Mouse (Mus musculus) ES-Bruce4 (cell line): ENCODE measurements around the gene Atp6v1g3. TPM values are rescaled to one million over a fixed set of nuclear protein-coding genes. Genes with fewer than 3 reads are reported as not detected.

Source experiments
- H3K27ac ChIP-seq: 2 replicates; pipeline ENCODE4 v1.5.1; 2012; ENCODE audit warnings: low read length, inconsistent platforms; ENCODE audit not compliant: insufficient read depth
- H3K27me3 ChIP-seq: 2 replicates; pipeline ENCODE4 v1.6.1; 2012; ENCODE audit warnings: mild to moderate bottlenecking, low read length, inconsistent platforms; ENCODE audit not compliant: control insufficient read depth, poor library complexity, insufficient read depth, severe bottlenecking
- H3K36me3 ChIP-seq: 2 replicates; pipeline ENCODE4 v1.6.1; 2012; ENCODE audit warnings: inconsistent platforms, mild to moderate bottlenecking, low read length, moderate library complexity; ENCODE audit not compliant: control insufficient read depth, poor library complexity, insufficient read depth, severe bottlenecking
- H3K4me1 ChIP-seq: one replicate; pipeline ENCODE4 v1.8.1; 2011; ENCODE audit warnings: low read length; ENCODE audit not compliant: control insufficient read depth, insufficient read depth
- H3K4me3 ChIP-seq: 2 replicates; pipeline ENCODE4 v1.5.1; 2011; ENCODE audit warnings: low read depth, mild to moderate bottlenecking, low read length
- H3K9ac ChIP-seq: 2 replicates; pipeline ENCODE4 v1.6.1; 2012; ENCODE audit warnings: low read depth, mild to moderate bottlenecking, inconsistent platforms; ENCODE audit not compliant: poor library complexity, severe bottlenecking
- H3K9me3 ChIP-seq: replicated peaks from 2 replicates; pipeline ENCODE4 v1.6.1; 2012; ENCODE audit warnings: mild to moderate bottlenecking, low read length, inconsistent platforms; ENCODE audit not compliant: control insufficient read depth, poor library complexity, insufficient read depth, severe bottlenecking
- CTCF ChIP-seq: IDR thresholded peaks from one replicate; pipeline ENCODE4 v1.8.1; 2011; ENCODE audit warnings: low read depth, low read length
- EP300 ChIP-seq: IDR thresholded peaks from 2 replicates; pipeline ENCODE4 v1.6.1; 2011; ENCODE audit warnings: low read depth, low read length; ENCODE audit not compliant: insufficient read depth
- POLR2A ChIP-seq: IDR thresholded peaks from one replicate; pipeline ENCODE4 v1.8.1; 2011; ENCODE audit warnings: low read length; ENCODE audit not compliant: insufficient read depth
- polyA plus RNA-seq: library from polyadenylated mRNA; stranded (reverse); fragments of >200 nt; gene quantifications from 2 replicates; pipeline ENCODE4 v1.2.4, GENCODE M21; 2011; ENCODE audit warnings: low read depth; ENCODE audit not compliant: missing spikeins, insufficient read depth, insufficient read length

Atp6v1g3 gene
- polyA plus RNA-seq, 1 experiment: not detected

DNA sequence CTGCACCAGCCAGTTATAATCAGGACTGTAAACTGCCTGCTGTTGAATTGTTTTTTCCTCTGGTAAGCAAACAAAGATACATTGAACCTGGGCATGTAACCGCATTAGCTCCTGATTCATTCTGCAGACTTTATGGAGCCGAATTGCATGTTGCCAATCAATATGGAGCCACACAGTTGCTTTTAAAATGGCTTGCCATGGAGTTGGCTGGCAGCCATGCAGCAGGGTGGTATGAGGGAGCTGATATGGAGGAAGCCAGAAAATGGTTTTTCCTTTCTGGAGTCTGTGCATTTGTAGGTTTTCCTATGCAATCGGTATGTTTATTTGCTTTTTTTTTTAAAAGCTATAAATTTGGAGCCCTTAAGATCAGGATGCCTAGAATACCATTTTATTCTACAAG lies 28.0 kb upstream of the Atp6v1g3 start:
- Histone ChIP-seq H3K27me3 (no peaks in the 10 kb centered on the region), H3K4me3 (no peak overlapping the region), H3K4me1 (no peaks in the 10 kb centered on the region), H3K9me3 (no peaks in the 10 kb centered on the region), H3K36me3 (no peaks in the 10 kb centered on the region), H3K27ac (no peak overlapping the region), H3K9ac (no peak overlapping the region)
- TF ChIP-seq EP300: no peak
- TF ChIP-seq CTCF: no peak
- TF ChIP-seq POLR2A: no peak

DNA sequence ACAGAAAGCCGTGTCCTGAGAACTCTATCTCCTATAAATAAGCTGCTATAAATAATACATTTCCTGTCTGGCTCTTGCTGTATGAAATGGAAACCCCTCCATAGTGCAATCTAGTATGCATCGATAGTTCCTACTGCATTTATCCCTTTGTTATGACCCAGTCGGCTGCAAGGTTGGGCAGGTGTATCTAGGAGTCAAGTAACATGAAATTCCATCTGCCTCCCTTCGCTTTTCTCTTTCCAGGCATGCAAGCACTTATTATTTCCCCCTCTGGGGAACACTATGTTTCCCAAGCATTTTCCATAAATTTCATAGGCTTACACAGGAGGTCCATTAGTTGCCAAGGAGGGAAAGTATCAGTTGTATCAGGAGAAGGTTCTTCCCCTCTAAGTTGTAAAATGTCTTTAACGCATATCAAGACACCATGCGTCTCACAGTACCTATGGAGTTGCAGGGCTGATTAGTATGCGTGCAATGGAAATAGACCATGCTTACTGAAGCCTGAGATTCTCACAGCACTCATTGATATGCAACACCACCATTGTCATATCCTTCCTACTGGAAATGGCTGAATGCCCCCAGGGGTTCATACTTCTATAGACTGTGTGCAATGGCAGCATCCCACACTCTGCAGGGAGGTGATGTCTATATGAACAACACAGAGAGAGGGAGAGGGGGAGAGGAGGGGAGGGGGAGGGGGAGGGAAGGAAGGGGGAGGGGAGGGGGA lies 26.9 kb upstream of the Atp6v1g3 start:
- no peaks in the 10 kb centered on the region for H3K4me1 ChIP-seq
- no peak overlapping the region for H3K4me3 ChIP-seq
- TF ChIP-seq EP300: no peak
- TF ChIP-seq CTCF: no peak
- TF ChIP-seq POLR2A: no peak
- no peak overlapping the region for H3K27ac ChIP-seq
- no peaks in the 10 kb centered on the region for H3K36me3 ChIP-seq
- no peak overlapping the region for H3K9ac ChIP-seq
- H3K27me3 ChIP-seq: no peaks in the 10 kb centered on the region
- no peaks in the 10 kb centered on the region for H3K9me3 ChIP-seq

DNA sequence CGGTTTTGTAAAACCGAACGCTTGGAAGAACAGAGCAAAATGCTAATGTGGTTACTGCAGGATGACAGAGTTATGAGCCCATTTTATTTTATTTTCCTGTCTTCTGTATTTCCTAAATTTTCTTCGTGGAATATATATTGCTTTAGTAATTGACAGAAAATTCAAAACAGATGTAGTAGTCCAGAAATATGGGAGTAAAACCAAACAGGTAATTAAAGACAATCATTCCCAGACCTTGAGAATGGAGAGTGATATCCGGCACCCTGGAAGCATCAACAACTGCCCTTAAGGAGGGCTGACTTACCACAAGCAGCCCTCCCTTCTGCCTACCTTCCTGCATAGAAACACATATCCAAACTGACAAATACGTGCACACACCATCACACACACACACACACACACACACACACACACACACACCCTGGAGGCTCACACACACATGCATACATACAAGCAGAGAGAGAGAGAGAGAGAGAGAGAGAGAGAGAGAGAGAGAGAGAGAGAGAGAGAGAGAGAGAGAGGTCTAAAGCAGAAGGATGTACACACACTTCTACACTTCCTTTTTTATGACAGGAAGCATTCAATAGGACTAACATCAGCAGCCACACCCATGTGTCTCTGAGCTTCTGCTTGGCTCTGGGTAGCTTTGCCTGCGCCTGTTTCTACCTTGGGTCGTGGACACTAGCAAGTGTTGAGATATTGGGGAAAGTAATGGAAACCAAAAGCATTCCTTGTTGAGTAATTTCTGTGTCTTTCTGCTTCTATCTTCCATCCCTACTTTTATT lies 25.6 kb upstream of the Atp6v1g3 start:
- H3K9me3 ChIP-seq: no peaks in the 10 kb centered on the region
- H3K4me1 ChIP-seq: no peaks in the 10 kb centered on the region
- H3K27me3 ChIP-seq: no peaks in the 10 kb centered on the region
- no peak overlapping the region for H3K27ac ChIP-seq
- no peak for TF ChIP-seq CTCF
- no peak for TF ChIP-seq EP300
- TF ChIP-seq POLR2A: no peak
- H3K4me3 ChIP-seq: no peak overlapping the region
- H3K9ac ChIP-seq: no peak overlapping the region
- H3K36me3 ChIP-seq: no peaks in the 10 kb centered on the region

DNA sequence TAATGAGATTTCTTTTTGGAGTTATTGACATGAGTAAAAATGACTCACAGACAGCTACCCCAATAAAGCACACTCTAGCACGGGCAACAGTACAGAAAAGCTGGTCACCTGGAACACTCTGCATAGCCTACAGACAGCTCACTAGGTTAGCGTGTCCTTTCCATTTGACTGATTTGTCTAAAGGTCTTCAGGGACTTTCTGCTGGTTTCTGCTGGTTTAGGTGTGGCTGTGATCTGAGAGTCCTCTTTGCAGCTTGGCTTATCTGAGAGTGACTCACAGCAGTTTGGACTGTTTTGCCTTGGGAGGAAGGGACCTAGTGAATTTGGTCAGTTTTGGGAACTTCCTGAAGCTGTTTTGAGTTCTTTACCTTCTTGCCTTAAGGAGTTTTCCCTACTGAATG lies 24.8 kb upstream of the Atp6v1g3 start:
- no peaks in the 10 kb centered on the region for H3K36me3 ChIP-seq
- no peaks in the 10 kb centered on the region for H3K9me3 ChIP-seq
- TF ChIP-seq CTCF (no peak), POLR2A (no peak), EP300 (no peak)
- H3K4me1 ChIP-seq: no peaks in the 10 kb centered on the region
- H3K27me3 ChIP-seq: no peaks in the 10 kb centered on the region
- H3K9ac ChIP-seq: no peak overlapping the region
- H3K27ac ChIP-seq: no peak overlapping the region
- no peak overlapping the region for H3K4me3 ChIP-seq

DNA sequence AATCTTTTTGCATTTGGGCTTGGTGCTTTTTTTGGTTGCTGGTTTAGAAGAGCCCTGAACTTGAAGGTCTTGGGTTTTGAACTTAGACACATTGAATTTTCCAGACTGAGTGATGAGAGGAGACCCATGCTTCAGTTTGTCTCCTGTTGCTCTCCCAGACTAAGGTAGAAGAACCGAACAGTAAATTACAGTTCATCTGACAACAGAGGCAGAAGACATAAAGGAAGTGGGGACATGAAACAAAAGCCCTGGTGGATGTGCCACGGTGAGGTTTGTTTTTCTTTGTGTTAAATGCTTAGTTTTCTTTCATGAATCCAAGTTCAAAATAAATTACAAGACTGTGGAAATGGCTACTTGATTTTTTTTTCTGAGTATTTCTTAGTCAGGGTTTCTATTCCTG lies 22.6 kb upstream of the Atp6v1g3 start:
- TF ChIP-seq CTCF: no peak
- no peak for TF ChIP-seq POLR2A
- TF ChIP-seq EP300: no peak
- Histone ChIP-seq H3K9ac (no peak overlapping the region), H3K9me3 (no peaks in the 10 kb centered on the region), H3K36me3 (no peaks in the 10 kb centered on the region), H3K4me1 (no peaks in the 10 kb centered on the region), H3K27ac (no peak overlapping the region), H3K4me3 (no peak overlapping the region), H3K27me3 (no peaks in the 10 kb centered on the region)
